Mouse (Mus musculus): ENCODE results near the gene Spcs2.

DNA sequence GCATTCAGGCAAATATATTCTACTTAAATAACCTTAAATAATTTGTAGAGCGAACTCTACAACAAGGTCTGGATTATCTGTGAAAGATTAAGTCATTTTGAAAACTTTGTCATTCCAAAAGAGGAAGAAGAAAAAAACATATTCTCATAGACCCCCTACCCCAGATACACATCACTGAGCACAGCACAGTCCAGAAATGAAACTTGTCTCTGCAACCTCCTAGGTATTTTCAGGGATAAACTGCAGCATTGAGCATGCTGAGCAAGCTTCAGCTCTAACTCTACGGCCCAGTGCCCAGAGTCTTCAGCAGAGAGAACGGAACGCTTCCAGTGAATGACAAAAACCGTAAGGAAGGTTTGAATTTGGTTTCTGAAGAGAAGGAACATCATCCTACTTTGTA, 12.7 kb downstream of the Spcs2 start:
- TF ChIP-seq POLR2A (IDR thresholded peaks at IDR 0.05; ENCODE audit: insufficient read length, low read depth) (no peak), MAX (IDR thresholded peaks at IDR 0.05; ENCODE audit: low read depth) (no peak), MYOG (IDR thresholded peaks at IDR 0.05; ENCODE audit: control insufficient read depth in 1 of 3, insufficient read depth in 1 of 3, insufficient read length in 2 of 3, low read depth in 2 of 3) (no peak)

Measured in myocyte (in vitro differentiated cells).